Mouse (Mus musculus) kidney, adult 2 months (tissue): Measurements from ENCODE around the gene Ikbke.

Experiments used
- CTCF ChIP-seq: fragments of 200-500 bp; conservative IDR thresholded peaks from 2 replicates; pipeline ENCODE4 v1.5.1; 2011; ENCODE audit warnings: low read depth, mild to moderate bottlenecking, control low read depth, low read length, moderate library complexity, mixed read lengths; ENCODE audit not compliant: insufficient read depth, insufficient read length
- POLR2A ChIP-seq: fragments of 200-500 bp; IDR thresholded peaks from one replicate; pipeline ENCODE4 v1.6.1; 2011; ENCODE audit warnings: low read depth, low read length, control low read depth

- TF ChIP-seq POLR2A, result no peak
- no peak for TF ChIP-seq CTCF
These were observed 19.6 kb downstream of the Ikbke start for GRCm38 (mm10) chr1:131259632-131260308.
